Mouse (Mus musculus) testis, adult 2 months (tissue): ENCODE measurements around the gene Trim27. TPM values are rescaled to one million over a fixed set of nuclear protein-coding genes. Genes with fewer than 3 reads are reported as not detected.

Experiments used
- H3K27ac ChIP-seq: fragments of 200-500 bp; 2 replicates; pipeline ENCODE4 v1.5.1; 2012; ENCODE audit warnings: low read depth, low read length; ENCODE audit not compliant: control insufficient read depth, insufficient read depth
- H3K27me3 ChIP-seq: fragments of 200-500 bp; 2 replicates; pipeline ENCODE4 v1.6.1; 2012; ENCODE audit warnings: mild to moderate bottlenecking, low read length, moderate library complexity; ENCODE audit not compliant: control insufficient read depth, insufficient read depth
- H3K36me3 ChIP-seq: fragments of 200-500 bp; 2 replicates; pipeline ENCODE4 v1.6.1; 2012; ENCODE audit warnings: mild to moderate bottlenecking, low read length; ENCODE audit not compliant: control insufficient read depth, insufficient read depth
- H3K4me1 ChIP-seq: fragments of 200-500 bp; 2 replicates; pipeline ENCODE4 v1.6.1; 2012; ENCODE audit warnings: low read length; ENCODE audit not compliant: control insufficient read depth, insufficient read depth
- H3K4me3 ChIP-seq: fragments of 200-500 bp; 2 replicates; pipeline ENCODE4 v1.5.1; 2012; ENCODE audit warnings: low read depth, mild to moderate bottlenecking, low read length, moderate library complexity, mixed read lengths; ENCODE audit not compliant: control insufficient read depth
- CTCF ChIP-seq: fragments of 200-500 bp; IDR thresholded peaks from 2 replicates; pipeline ENCODE4 v1.5.1; 2012; ENCODE audit warnings: low read depth, mild to moderate bottlenecking, inconsistent platforms, low read length, moderate library complexity; ENCODE audit not compliant: control insufficient read depth, insufficient read depth, insufficient replicate concordance
- POLR2A ChIP-seq: fragments of 200-500 bp; IDR thresholded peaks from 2 replicates; pipeline ENCODE4 v1.6.1; 2012; ENCODE audit warnings: low read depth, mild to moderate bottlenecking, inconsistent platforms, low read length, moderate library complexity; ENCODE audit not compliant: control insufficient read depth
- polyA plus RNA-seq: library from polyadenylated mRNA; depleted of rRNA; stranded (reverse); fragments of >200 nt; gene quantifications from 2 replicates; pipeline ENCODE4 v1.2.3, GENCODE M21; 2012

Gene Trim27
- polyA plus RNA-seq, 1 experiment = 142 TPM

GRCm38 (mm10) chr13:21160041-21160511, 19.2 kb upstream of the Trim27 start:
- Histone ChIP-seq H3K27me3 (no peaks in the 10 kb centered on the region), H3K27ac (no peak overlapping the region), H3K36me3 (no peaks in the 10 kb centered on the region), H3K4me3 (peak overlapping the region; percentile 62), H3K4me1 (peaks cover 17% of the 10 kb centered on the region)
- no peak for TF ChIP-seq POLR2A
- no peak for TF ChIP-seq CTCF

- Histone ChIP-seq H3K27me3 (no peaks in the 10 kb centered on the region), H3K4me3 (peak overlapping the region; percentile 65; the same call in 1 of the 2 replicates), H3K27ac (no peak overlapping the region), H3K4me1 (peaks cover 17% of the 10 kb centered on the region), H3K36me3 (no peaks in the 10 kb centered on the region)
- TF ChIP-seq POLR2A = no peak
- TF ChIP-seq CTCF = no peak
These were observed 18.3 kb upstream of the Trim27 start for GRCm38 (mm10) chr13:21160657-21161590.

- Histone ChIP-seq H3K4me1 (peaks cover 17% of the 10 kb centered on the region), H3K4me3 (no peak overlapping the region)
These were observed 17.7 kb upstream of the Trim27 start for GRCm38 (mm10) chr13:21161591-21161990.

GRCm38 (mm10) chr13:21162591-21162990, 16.7 kb upstream of the Trim27 start:
- TF ChIP-seq POLR2A = no peak
- no peak for TF ChIP-seq CTCF
- Histone ChIP-seq H3K36me3 (no peaks in the 10 kb centered on the region), H3K4me1 (peaks cover 17% of the 10 kb centered on the region), H3K27ac (no peak overlapping the region), H3K27me3 (no peaks in the 10 kb centered on the region), H3K4me3 (no peak overlapping the region)

More at GRCm38 (mm10) chr13:21161591-21161990, 17.7 kb upstream of the Trim27 start:
- Histone ChIP-seq H3K27me3 (no peaks in the 10 kb centered on the region), H3K36me3 (no peaks in the 10 kb centered on the region), H3K27ac (no peak overlapping the region)
- TF ChIP-seq CTCF = no peak
- no peak for TF ChIP-seq POLR2A

- no peak for TF ChIP-seq POLR2A
- no peak for TF ChIP-seq CTCF
- H3K36me3 ChIP-seq = no peaks in the 10 kb centered on the region
- no peak overlapping the region for H3K27ac ChIP-seq
- no peaks in the 10 kb centered on the region for H3K27me3 ChIP-seq
- peak overlapping the region; percentile 37; the same call in 1 of the 2 replicates for H3K4me3 ChIP-seq
- H3K4me1 ChIP-seq = peaks cover 5% of the 10 kb centered on the region
These were observed 12.0 kb upstream of the Trim27 start for GRCm38 (mm10) chr13:21166936-21167909.

- TF ChIP-seq CTCF (no peak), POLR2A (no peak)
- H3K36me3 ChIP-seq = no peaks in the 10 kb centered on the region
- H3K27me3 ChIP-seq = no peaks in the 10 kb centered on the region
- H3K27ac ChIP-seq = no peak overlapping the region
- H3K4me3 ChIP-seq = no peak overlapping the region; the same call in 1 of the 2 replicates
- H3K4me1 ChIP-seq = peaks cover 8% of the 10 kb centered on the region
These were observed 11.3 kb upstream of the Trim27 start for GRCm38 (mm10) chr13:21167910-21168300.

GRCm38 (mm10) chr13:21168371-21169011, 10.8 kb upstream of the Trim27 start:
- H3K4me1 ChIP-seq = peaks cover 10% of the 10 kb centered on the region
- H3K36me3 ChIP-seq = no peaks in the 10 kb centered on the region
- H3K27me3 ChIP-seq = no peaks in the 10 kb centered on the region
- H3K27ac ChIP-seq = no peak overlapping the region
- H3K4me3 ChIP-seq = peak overlapping the region; percentile 74
- TF ChIP-seq POLR2A (no peak), CTCF (no peak)
